Mouse (Mus musculus) kidney, embryonic 14.5 days (tissue): ENCODE data around the gene Vwa5b2. TPM values are rescaled to one million over a fixed set of nuclear protein-coding genes. Genes with fewer than 3 reads are reported as not detected.
A peak's percentile ranks its signal among the peaks of the same experiment; 100 is the strongest.

Source experiments
- ATAC-seq: fragments of 200-750 bp; cut with Nextera tagmentation; 2 replicates; pipeline ENCODE4 v1.8.0; 2017; ENCODE audit warnings: moderate number of reproducible peaks, mild to moderate bottlenecking, moderate TSS enrichment, moderate library complexity; ENCODE audit not compliant: low FRiP score, low TSS enrichment
- H3K27ac ChIP-seq: fragments of 300-500 bp; sonication (generic); 2 replicates; pipeline ENCODE4 v1.5.1; 2014; ENCODE audit warnings: low read depth, mild to moderate bottlenecking, low read length, moderate library complexity, mixed read lengths
- H3K27me3 ChIP-seq: fragments of 300-500 bp; sonication (generic); 2 replicates; pipeline ENCODE4 v1.6.1; 2014; ENCODE audit warnings: mild to moderate bottlenecking, low read length; ENCODE audit not compliant: control insufficient read depth, insufficient read depth
- H3K36me3 ChIP-seq: fragments of 300-500 bp; sonication (generic); 2 replicates; pipeline ENCODE4 v1.6.1; 2014; ENCODE audit warnings: low read length, mixed read lengths; ENCODE audit not compliant: control insufficient read depth, insufficient read depth
- H3K4me1 ChIP-seq: fragments of 300-500 bp; sonication (generic); 2 replicates; pipeline ENCODE4 v1.6.1; 2014; ENCODE audit warnings: low read length, mixed read lengths; ENCODE audit not compliant: control insufficient read depth, insufficient read depth
- H3K4me2 ChIP-seq: fragments of 300-500 bp; sonication (generic); replicated peaks from 2 replicates; pipeline ENCODE4 v1.6.1; 2014; ENCODE audit warnings: low read depth, mild to moderate bottlenecking, low read length
- H3K4me3 ChIP-seq: fragments of 300-500 bp; sonication (generic); 2 replicates; pipeline ENCODE4 v1.5.1; 2014; ENCODE audit warnings: mild to moderate bottlenecking, low read length
- H3K9ac ChIP-seq: fragments of 300-500 bp; sonication (generic); 2 replicates; pipeline ENCODE4 v1.6.1; 2014; ENCODE audit warnings: low read depth, mild to moderate bottlenecking, low read length, moderate library complexity
- H3K9me3 ChIP-seq: fragments of 300-500 bp; sonication (generic); 2 replicates; pipeline ENCODE4 v1.6.1; 2016; ENCODE audit warnings: low read length; ENCODE audit not compliant: control insufficient read depth
- WGBS: fragments of 180-500 bp; shearing (Covaris S2); extraction: QIAGEN DNeasy Blood & Tissue Kit; methylation state at CpG from one replicate; pipeline ENCODE4 v1.1.7; 2014; 5-methylcytosine and 5-hydroxymethylcytosine counted together
- microRNA counts: library from miRNA; unstranded; fragments of <30 nt; microRNA quantifications from one replicate; lab custom pipeline; 2017
- microRNA-seq: library from miRNA; unstranded; fragments of <30 nt; microRNA quantifications from one replicate; pipeline ENCODE4, GENCODE M21; 2016
- polyA plus RNA-seq: library from polyadenylated mRNA; unstranded; fragments of >200 nt; fragmentation: Nextera tagmentation; extraction: Ambion mirVana; gene quantifications from 2 replicates; pipeline ENCODE4 v1.2.1, GENCODE M21; 2014

Gene Vwa5b2
- polyA plus RNA-seq, 1 experiment from 2014 or later, result 0.79 TPM

GRCm38 (mm10) chr16:20638367-20638766 lies 49.1 kb downstream of the Vwa5b2 start:
- 89% methylated on average over 8 of the region's 8 CpGs for WGBS
- Histone ChIP-seq H3K9ac (no peak overlapping the region), H3K36me3 (no peaks in the 10 kb centered on the region), H3K27me3 (no peaks in the 10 kb centered on the region), H3K4me2 (no peak overlapping the region), H3K4me1 (no peaks in the 10 kb centered on the region), H3K9me3 (no peaks in the 10 kb centered on the region), H3K27ac (no peak overlapping the region), H3K4me3 (no peak overlapping the region)
- no peak for ATAC-seq

- no peaks in the 10 kb centered on the region for H3K9me3 ChIP-seq
- H3K9ac ChIP-seq, result no peak overlapping the region
- H3K4me1 ChIP-seq, result no peaks in the 10 kb centered on the region
- no peak overlapping the region for H3K27ac ChIP-seq
- WGBS, result 2% methylated on average over 8 of the region's 8 CpGs
- no peaks in the 10 kb centered on the region for H3K36me3 ChIP-seq
- ATAC-seq, result peak; percentile 88
- no peaks in the 10 kb centered on the region; the same call in 1 of the 2 replicates for H3K27me3 ChIP-seq
- no peak overlapping the region for H3K4me2 ChIP-seq
- H3K4me3 ChIP-seq, result no peak overlapping the region
Measured at GRCm38 (mm10) chr16:20642161-20642560, 52.9 kb downstream of the Vwa5b2 start.

- ATAC-seq, result no peak
- WGBS, result 85% methylated on average over 7 of the region's 7 CpGs
Measured at GRCm38 (mm10) chr16:20643911-20644310, 54.6 kb downstream of the Vwa5b2 start.

DNA sequence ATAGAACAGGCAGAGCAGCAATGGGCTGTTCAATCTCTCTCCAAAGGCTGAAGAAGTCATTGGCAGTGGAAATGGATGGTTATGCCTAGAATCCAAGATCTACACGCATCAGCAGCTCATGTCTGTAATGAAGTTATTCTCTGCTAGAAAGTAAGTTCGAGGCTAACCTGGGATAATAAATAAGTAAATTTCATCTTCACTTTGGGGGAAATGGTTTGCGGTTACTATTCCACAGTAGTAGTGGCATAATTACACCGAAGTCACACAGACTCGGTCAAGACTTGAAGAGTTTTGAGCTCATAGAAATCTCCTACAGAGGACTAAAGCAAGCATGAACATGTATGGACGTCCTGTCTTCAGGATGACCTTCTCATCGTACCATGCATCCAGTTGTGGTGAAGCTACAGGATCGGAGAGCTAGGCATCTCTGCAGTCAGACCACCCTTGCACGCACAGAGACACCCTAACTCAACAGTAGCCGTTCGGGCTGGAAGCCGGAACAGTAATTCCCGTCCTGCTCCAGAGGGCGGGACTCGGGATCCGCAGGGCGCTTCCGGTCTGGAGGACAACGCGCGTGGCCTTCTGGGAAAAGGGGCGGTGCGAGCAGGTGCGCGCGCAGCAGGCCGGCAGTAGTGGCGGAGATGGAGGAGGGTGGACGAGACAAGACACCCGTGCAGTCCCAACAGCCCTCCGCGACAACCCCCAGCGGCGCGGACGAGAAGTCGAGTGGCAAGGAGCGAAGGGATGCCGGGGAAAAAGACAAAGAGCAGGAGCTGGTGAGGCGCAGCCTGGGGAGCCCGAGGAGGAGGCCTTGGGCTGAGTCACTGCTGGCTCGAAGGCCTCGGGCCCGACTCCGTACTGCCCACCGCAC lies 62.0 kb downstream of the Vwa5b2 start, which contains the start of gene Psmd2:
TSS of gene Psmd2 (plus strand) at position 577 of the 871 bp plus-strand sequence.
- WGBS, result 2% methylated on average over 46 of the region's 46 CpGs
- peaks cover 21% of the 10 kb centered on the region for H3K36me3 ChIP-seq
- peak within 1 kb of the TSS; percentile 92 for H3K9ac ChIP-seq
- no peaks in the 10 kb centered on the region for H3K27me3 ChIP-seq
- peak; percentile 97 for ATAC-seq
- H3K4me3 ChIP-seq, result peak within 1 kb of the TSS; percentile 93
- H3K4me2 ChIP-seq, result peak within 1 kb of the TSS; percentile 94
- H3K9me3 ChIP-seq, result no peaks in the 10 kb centered on the region
- peak within 1 kb of the TSS; percentile 48; the same call in 1 of the 2 replicates for H3K27ac ChIP-seq
- peaks cover 10% of the 10 kb centered on the region; the same call in 1 of the 2 replicates for H3K4me1 ChIP-seq

More at GRCm38 (mm10) chr16:20643911-20644310, 54.6 kb downstream of the Vwa5b2 start:
- Histone ChIP-seq H3K9ac (0 out of 2 replicates have a peak overlapping the region, but pooled peaks have one; percentile 23), H3K27ac (no peak overlapping the region), H3K9me3 (no peaks in the 10 kb centered on the region), H3K4me3 (no peak overlapping the region), H3K4me1 (no peaks in the 10 kb centered on the region), H3K4me2 (no peak overlapping the region), H3K27me3 (no peaks in the 10 kb centered on the region; the same call in 1 of the 2 replicates), H3K36me3 (no peaks in the 10 kb centered on the region)

- WGBS, result 8% methylated on average over 12 of the region's 12 CpGs
- peaks cover 27% of the 10 kb centered on the region for H3K36me3 ChIP-seq
- no peak overlapping the region for H3K27ac ChIP-seq
- peak overlapping the region; percentile 94 for H3K4me2 ChIP-seq
- H3K9me3 ChIP-seq, result no peaks in the 10 kb centered on the region
- peak overlapping the region; percentile 92 for H3K9ac ChIP-seq
- ATAC-seq, result no peak
- H3K4me1 ChIP-seq, result peaks cover 10% of the 10 kb centered on the region; the same call in 1 of the 2 replicates
- H3K4me3 ChIP-seq, result peak overlapping the region; percentile 93
- H3K27me3 ChIP-seq, result no peaks in the 10 kb centered on the region
Measured at GRCm38 (mm10) chr16:20651947-20652310, 62.7 kb downstream of the Vwa5b2 start.

DNA sequence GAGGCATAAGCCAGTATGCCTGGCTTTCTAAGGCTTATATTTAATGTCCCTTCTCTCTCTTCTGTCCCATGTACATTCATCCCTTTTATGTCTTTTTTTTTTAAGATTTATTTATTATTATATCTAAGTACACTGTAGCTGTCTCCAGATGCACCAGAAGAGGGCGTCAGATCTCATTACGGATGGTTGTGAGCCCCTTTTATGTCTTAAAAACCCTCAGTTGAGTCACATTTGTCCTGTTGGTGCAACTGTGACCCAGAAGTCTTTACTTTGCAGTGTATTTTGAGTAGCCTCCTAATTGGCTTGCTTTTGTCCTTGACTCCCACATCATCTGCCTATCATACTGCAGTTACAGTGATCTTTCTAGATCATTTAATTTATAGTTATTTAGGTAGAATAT lies 64.0 kb downstream of the Vwa5b2 start:
- WGBS, result 67% methylated on average over 2 of the region's 2 CpGs

More for the DNA sequence above, 64.0 kb downstream of the Vwa5b2 start:
- no peaks in the 10 kb centered on the region for H3K9me3 ChIP-seq
- no peak overlapping the region for H3K4me2 ChIP-seq
- H3K9ac ChIP-seq, result no peak overlapping the region
- peaks cover 10% of the 10 kb centered on the region; the same call in 1 of the 2 replicates for H3K4me1 ChIP-seq
- peaks cover 41% of the 10 kb centered on the region for H3K36me3 ChIP-seq
- no peaks in the 10 kb centered on the region for H3K27me3 ChIP-seq
- H3K27ac ChIP-seq, result no peak overlapping the region
- no peak overlapping the region for H3K4me3 ChIP-seq
- no peak for ATAC-seq

MicroRNA genes within 50 kb of the gene (microRNA counts, 519-probe panel; counts per million panel counts)
- 6,579 counts per million, percentile 71 among the panel's probes with 10 or more counts for microRNA mmu-miR-1224 (lab: Ali Mortazavi, UCI)

Small RNAs within 50 kb of the gene (microRNA-seq; reads per million reads assigned to microRNA genes)
- 1.7 reads per million for gene Mir1224

Other genes with a start within 250 kb of the Vwa5b2 start
- 37.3 and 64.0 TPM in 2 replicates for gene Abcc5, start 163.1 kb upstream of the Vwa5b2 start, polyA plus RNA-seq
- gene Eif2b5, start 90.7 kb upstream of the Vwa5b2 start, polyA plus RNA-seq, result 68.6 and 115 TPM in 2 replicates
- gene Dvl3, start 72.5 kb upstream of the Vwa5b2 start, polyA plus RNA-seq, result 29.1 and 30.5 TPM in 2 replicates
- gene Ap2m1, start 54.0 kb upstream of the Vwa5b2 start, polyA plus RNA-seq, result 607 TPM in 2 replicates
- 42.6 and 44.5 TPM in 2 replicates for gene Abcf3, start 40.9 kb upstream of the Vwa5b2 start, polyA plus RNA-seq
- 42.2 and 42.4 TPM in 2 replicates for gene Eef1akmt4, start 22.1 kb downstream of the Vwa5b2 start, polyA plus RNA-seq
- gene Gm49333, start 22.1 kb downstream of the Vwa5b2 start, polyA plus RNA-seq, result not detected in 2 replicates
- gene Alg3, start 22.3 kb downstream of the Vwa5b2 start, polyA plus RNA-seq, result 44.3 and 55.7 TPM in 2 replicates
- gene Camk2n2, start 31.8 kb downstream of the Vwa5b2 start, polyA plus RNA-seq, result 1.7 and 1.9 TPM in 2 replicates
- 2.6 and 3.1 TPM in 2 replicates for gene Ece2, start 40.4 kb downstream of the Vwa5b2 start, polyA plus RNA-seq
- gene Psmd2, start 62.2 kb downstream of the Vwa5b2 start, polyA plus RNA-seq, result 208 and 355 TPM in 2 replicates
- 131 and 213 TPM in 2 replicates for gene Eif4g1, start 78.8 kb downstream of the Vwa5b2 start, polyA plus RNA-seq
- 3.8 and 5.5 TPM in 2 replicates for gene Fam131a, start 103.8 kb downstream of the Vwa5b2 start, polyA plus RNA-seq
- 147 and 172 TPM in 2 replicates for gene Polr2h, start 128.2 kb downstream of the Vwa5b2 start, polyA plus RNA-seq
- gene Clcn2, start 128.3 kb downstream of the Vwa5b2 start, polyA plus RNA-seq, result 15.5 and 17.3 TPM in 2 replicates
- gene Chrd, start 143.7 kb downstream of the Vwa5b2 start, polyA plus RNA-seq, result 3.9 and 4.6 TPM in 2 replicates
- 0.89 and 1.2 TPM in 2 replicates for gene Thpo, start 145.0 kb downstream of the Vwa5b2 start, polyA plus RNA-seq